Mouse (Mus musculus) MEL (cell line): ENCODE measurements around the gene Cdkn2d. TPM values are rescaled to one million over a fixed set of nuclear protein-coding genes. Genes with fewer than 3 reads are reported as not detected.

ENCODE experiments used
- DNase-seq: peaks from one replicate; pipeline ENCODE4 v3.0.0; 2011; ENCODE audit warnings: low read depth, low spot score
- H3K27ac ChIP-seq: 2 replicates; pipeline ENCODE4 v1.5.1; 2012; ENCODE audit warnings: low read depth, mild to moderate bottlenecking, control low read depth, low read length, moderate library complexity; ENCODE audit not compliant: control insufficient read depth
- H3K27me3 ChIP-seq, 2 experiments: fragments of 150-350 bp in 1 of 2; sonication (generic) in 1 of 2; 2 replicates each; pipeline ENCODE4 v1.6.1; 2012; ENCODE audit warnings: low read length in 2 of 2, mild to moderate bottlenecking in 2 of 2, improper control_type of control experiment in 1 of 2, moderate library complexity in 1 of 2; ENCODE audit not compliant: insufficient read depth in 2 of 2, control insufficient read depth in 1 of 2
- H3K36me3 ChIP-seq, 2 experiments: 2 replicates each; pipeline ENCODE4 v1.6.1; 2012 to 2014; ENCODE audit warnings: low read length in 2 of 2, improper control_type of control experiment in 1 of 2, inconsistent platforms in 1 of 2, mild to moderate bottlenecking in 1 of 2; ENCODE audit not compliant: insufficient read depth in 2 of 2, control insufficient read depth in 1 of 2
- H3K4me1 ChIP-seq, 2 experiments: fragments of 150-350 bp in 1 of 2; sonication (generic) in 1 of 2; 2 replicates each; pipeline ENCODE4 v1.6.1; 2012; ENCODE audit warnings: low read length in 2 of 2, improper control_type of control experiment in 1 of 2, mild to moderate bottlenecking in 1 of 2; ENCODE audit not compliant: insufficient read depth in 2 of 2, control insufficient read depth in 1 of 2
- H3K4me3 ChIP-seq, 2 experiments: fragments of 150-350 bp in 1 of 2; sonication (generic) in 1 of 2; 2 replicates each; pipeline ENCODE4 v1.5.1; 2012; ENCODE audit warnings: low read depth in 2 of 2, low read length in 2 of 2, mild to moderate bottlenecking in 2 of 2, moderate library complexity in 2 of 2, control low read depth in 1 of 2, improper control_type of control experiment in 1 of 2; ENCODE audit not compliant: control insufficient read depth in 1 of 2, insufficient read depth in 1 of 2
- H3K79me2 ChIP-seq: 2 replicates; pipeline ENCODE4 v1.6.1; 2012; ENCODE audit warnings: mild to moderate bottlenecking, low read length, moderate library complexity; ENCODE audit not compliant: control insufficient read depth, poor library complexity, insufficient read depth
- H3K9ac ChIP-seq: 2 replicates; pipeline ENCODE4 v1.6.1; 2012; ENCODE audit warnings: low read depth, mild to moderate bottlenecking, control low read depth, low read length, moderate library complexity; ENCODE audit not compliant: control insufficient read depth, poor library complexity, severe bottlenecking
- H3K9me3 ChIP-seq: fragments of 150-350 bp; sonication (generic); replicated peaks from 2 replicates; pipeline ENCODE4 v1.6.1; 2012; ENCODE audit warnings: mild to moderate bottlenecking, low read length, improper control_type of control experiment, moderate library complexity; ENCODE audit not compliant: insufficient read depth
- BHLHE40 ChIP-seq: IDR thresholded peaks from 2 replicates; pipeline ENCODE4 v1.6.1; 2012; ENCODE audit warnings: low read depth, mild to moderate bottlenecking, inconsistent platforms, low read length, improper control_type of control experiment, borderline replicate concordance
- CHD2 ChIP-seq: IDR thresholded peaks from 2 replicates; pipeline ENCODE4 v1.6.1; 2011; ENCODE audit warnings: low read length, improper control_type of control experiment
- CTCF ChIP-seq, 3 experiments: IDR thresholded peaks in 2 of 3; conservative IDR thresholded peaks in 1 of 3; 2 replicates each; pipeline ENCODE4 v1.5.1; 2011 to 2012; ENCODE audit warnings: low read length in 3 of 3, low read depth in 2 of 3, mild to moderate bottlenecking in 2 of 3, improper control_type of control experiment in 1 of 3, inconsistent platforms in 1 of 3, mixed read lengths in 1 of 3, moderate library complexity in 1 of 3; ENCODE audit not compliant: control insufficient read depth in 1 of 3, insufficient read depth in 1 of 3, poor library complexity in 1 of 3, severe bottlenecking in 1 of 3
- ELF1 ChIP-seq: IDR thresholded peaks from 2 replicates; pipeline ENCODE4 v1.6.1; 2014; ENCODE audit warnings: low read depth, mild to moderate bottlenecking, inconsistent platforms, low read length, improper control_type of control experiment, moderate library complexity
- GABPA ChIP-seq: IDR thresholded peaks from 2 replicates; pipeline ENCODE4 v1.6.1; 2012; ENCODE audit warnings: low read depth, mild to moderate bottlenecking, inconsistent platforms, low read length, improper control_type of control experiment, moderate library complexity
- MAX ChIP-seq: IDR thresholded peaks from 2 replicates; pipeline ENCODE4 v1.6.1; 2011; ENCODE audit warnings: low read length, improper control_type of control experiment
- MAZ ChIP-seq: IDR thresholded peaks from 2 replicates; pipeline ENCODE4 v1.6.1; 2012; ENCODE audit warnings: low read depth, mild to moderate bottlenecking, inconsistent platforms, low read length, improper control_type of control experiment
- MEF2A ChIP-seq: IDR thresholded peaks from 2 replicates; pipeline ENCODE4 v1.6.1; 2014; ENCODE audit warnings: low read depth, mild to moderate bottlenecking, inconsistent platforms, low read length, improper control_type of control experiment; ENCODE audit not compliant: poor library complexity, insufficient replicate concordance, severe bottlenecking; ENCODE audit errors: extremely low read depth
- MYB ChIP-seq: IDR thresholded peaks from 2 replicates; pipeline ENCODE4 v1.6.1; 2011; ENCODE audit warnings: mild to moderate bottlenecking, low read depth, low read length, improper control_type of control experiment
- NRF1 ChIP-seq: IDR thresholded peaks from 2 replicates; pipeline ENCODE4 v1.6.1; 2014; ENCODE audit warnings: low read depth, mild to moderate bottlenecking, inconsistent platforms, low read length, improper control_type of control experiment, moderate library complexity; ENCODE audit not compliant: poor library complexity, insufficient read depth, severe bottlenecking
- POLR2AphosphoS2 ChIP-seq: IDR thresholded peaks from 2 replicates; pipeline ENCODE4 v1.6.1; 2011; ENCODE audit warnings: low read length, improper control_type of control experiment
- TAL1 ChIP-seq: IDR thresholded peaks from 2 replicates; pipeline ENCODE4 v1.6.1; 2012; ENCODE audit warnings: mild to moderate bottlenecking, inconsistent platforms, low read length, moderate library complexity, mixed read lengths
- USF1 ChIP-seq: IDR thresholded peaks from 2 replicates; pipeline ENCODE4 v1.6.1; 2014; ENCODE audit warnings: low read depth, mild to moderate bottlenecking, inconsistent platforms, low read length, improper control_type of control experiment, moderate library complexity
- ZKSCAN1 ChIP-seq: IDR thresholded peaks from 2 replicates; pipeline ENCODE4 v1.6.1; 2012; ENCODE audit warnings: low read depth, mild to moderate bottlenecking, inconsistent platforms, low read length, improper control_type of control experiment, moderate library complexity
- polyA plus RNA-seq, 2 experiments: library from polyadenylated mRNA; stranded (reverse) in 1 of 2; unstranded in 1 of 2; fragments of >175 nt in 1 of 2; fragments of >200 nt in 1 of 2; gene quantifications; 2 replicates each; pipeline versions ENCODE4 v1.2.1 to v1.2.4; 2012; ENCODE audit warnings: low replicate concordance in 2 of 2, low read depth in 1 of 2; ENCODE audit not compliant: insufficient read length in 2 of 2, insufficient read depth in 1 of 2, missing spikeins in 1 of 2
- total RNA-seq: library from RNA; depleted of rRNA; stranded (reverse); fragments of 300-350 nt; gene quantifications from 2 replicates; pipeline ENCODE4 v1.2.3, GENCODE M21; 2012

Cdkn2d gene
- total and polyA plus RNA-seq, 3 experiments: 40.1 to 67.9 TPM; not detected in 1

- TF ChIP-seq GABPA: no peak
- TF ChIP-seq BHLHE40: 0 out of 2 replicates have a peak, but pooled peaks have one; percentile 7
- peak; percentile 81; the same call in 1 of the 2 replicates for TF ChIP-seq ZKSCAN1
- 0 out of 2 replicates have a peak, but pooled peaks have one; percentile 36 for TF ChIP-seq MAZ
- peak; percentile 60 for TF ChIP-seq USF1
- TF ChIP-seq NRF1: 0 out of 2 replicates have a peak, but pooled peaks have one; percentile 24
- TF ChIP-seq MAX: peak; percentile 98
- no peak; the same call in 1 of the 2 replicates for TF ChIP-seq CHD2
- TF ChIP-seq ELF1: no peak
- TF ChIP-seq MYB: no peak
Measured at GRCm38 (mm10) chr9:21328041-21328440, 36.8 kb upstream of the Cdkn2d start (continued).

GRCm38 (mm10) chr9:21327569-21327968, 36.4 kb upstream of the Cdkn2d start:
- no peak for DNase-seq
- Histone ChIP-seq H3K36me3 (peaks cover 0 to 13% of the 10 kb centered on the region in 2 experiments; a peak in 2 of 4 replicates), H3K9me3 (no peaks in the 10 kb centered on the region), H3K4me1 (peaks cover 15% of the 10 kb centered on the region in 2 experiments), H3K27me3 (no peaks in the 10 kb centered on the region), H3K4me3 (no peak overlapping the region), H3K79me2 (peaks cover 17% of the 10 kb centered on the region; the same call in 1 of the 2 replicates), H3K9ac (0 out of 2 replicates have a peak overlapping the region, but pooled peaks have one; percentile 3), H3K27ac (0 out of 2 replicates have a peak overlapping the region, but pooled peaks have one; percentile 8)
- TF ChIP-seq POLR2AphosphoS2 (no peak), CTCF (IDR thresholded peaks at IDR 0.05 in 2 of 3, conservative IDR thresholded peaks at IDR 0.05 in 1 of 3; ENCODE audit: control insufficient read depth in 1 of 3, insufficient read depth in 1 of 3, low read depth in 2 of 3, low read length in 3 of 3, poor library complexity in 1 of 3, severe bottlenecking in 1 of 3) (peak in 1 of 3 experiments; percentile 6; a peak in 1 of 6 replicates)

- 0 out of 2 replicates have a peak, but pooled peaks have one; percentile 5 for TF ChIP-seq TAL1
- no peak for TF ChIP-seq CTCF (IDR thresholded peaks at IDR 0.05 in 2 of 3, conservative IDR thresholded peaks at IDR 0.05 in 1 of 3; ENCODE audit: control insufficient read depth in 1 of 3, insufficient read depth in 1 of 3, low read depth in 2 of 3, low read length in 3 of 3, poor library complexity in 1 of 3, severe bottlenecking in 1 of 3)
- no peak for TF ChIP-seq MEF2A
- H3K4me3 ChIP-seq: no peak overlapping the region
- peaks cover 0 to 22% of the 10 kb centered on the region in 2 experiments; a peak in 2 of 4 replicates for H3K36me3 ChIP-seq
- no peak overlapping the region for H3K27ac ChIP-seq
- H3K9ac ChIP-seq: no peak overlapping the region
- no peaks in the 10 kb centered on the region for H3K9me3 ChIP-seq
- H3K4me1 ChIP-seq: peaks cover 24 to 25% of the 10 kb centered on the region in 2 experiments
- no peaks in the 10 kb centered on the region for H3K27me3 ChIP-seq
- H3K79me2 ChIP-seq: peaks cover 26% of the 10 kb centered on the region
- DNase-seq: no peak
Measured at GRCm38 (mm10) chr9:21324269-21324668, 33.1 kb upstream of the Cdkn2d start.
